Mouse (Mus musculus) stomach, embryonic 16.5 days (tissue): ENCODE data around the gene Slc25a39. TPM values are rescaled to one million over a fixed set of nuclear protein-coding genes. Genes with fewer than 3 reads are reported as not detected.

ENCODE experiments used
- microRNA-seq: library from miRNA; unstranded; fragments of <30 nt; microRNA quantifications from one replicate; pipeline ENCODE4, GENCODE M21; 2016
- polyA plus RNA-seq: library from polyadenylated mRNA; unstranded; fragments of >200 nt; fragmentation: Nextera tagmentation; extraction: Ambion mirVana; gene quantifications from 2 replicates; pipeline ENCODE4 v1.2.1, GENCODE M21; 2015

Gene Slc25a39
- polyA plus RNA-seq, 1 experiment from 2014 or later, result 239 TPM

Small RNA genes lying within 50 kb of the gene (microRNA-seq; reads per million reads assigned to microRNA genes)
- gene Mir6930, result not detected

Other genes starting within 250 kb of the Slc25a39 start
- 79.2 and 85.4 TPM in 2 replicates for gene Lsm12, start 222.7 kb downstream of the Slc25a39 start, polyA plus RNA-seq
- 28.0 and 28.7 TPM in 2 replicates for gene G6pc3, start 218.3 kb downstream of the Slc25a39 start, polyA plus RNA-seq
- gene Hdac5, start 177.8 kb downstream of the Slc25a39 start, polyA plus RNA-seq, result 60.6 and 67.4 TPM in 2 replicates
- gene BC030867, start 159.1 kb downstream of the Slc25a39 start, polyA plus RNA-seq, result 10.8 and 12.4 TPM in 2 replicates
- gene Asb16, start 139.2 kb downstream of the Slc25a39 start, polyA plus RNA-seq, result 0.12 TPM in 1 of 2 replicates, not detected in the other
- gene Tmub2, start 123.0 kb downstream of the Slc25a39 start, polyA plus RNA-seq, result 53.0 and 53.4 TPM in 2 replicates
- gene Atxn7l3, start 111.3 kb downstream of the Slc25a39 start, polyA plus RNA-seq, result 12.2 and 13.2 TPM in 2 replicates
- 70.5 and 71.4 TPM in 2 replicates for gene Ubtf, start 88.2 kb downstream of the Slc25a39 start, polyA plus RNA-seq
- gene Slc4a1, start 41.7 kb downstream of the Slc25a39 start, polyA plus RNA-seq, result 38.9 and 47.2 TPM in 2 replicates
- gene Rundc3a, start 14.5 kb downstream of the Slc25a39 start, polyA plus RNA-seq, result 6.8 and 7.6 TPM in 2 replicates
- 187 and 207 TPM in 2 replicates for gene Grn, start 22.4 kb upstream of the Slc25a39 start, polyA plus RNA-seq
- gene Fam171a2, start 39.7 kb upstream of the Slc25a39 start, polyA plus RNA-seq, result 2.5 and 3.3 TPM in 2 replicates
- gene Itga2b, start 62.2 kb upstream of the Slc25a39 start, polyA plus RNA-seq, result 8.6 and 10.8 TPM in 2 replicates
- gene Gpatch8, start 148.4 kb upstream of the Slc25a39 start, polyA plus RNA-seq, result 34.9 and 47.0 TPM in 2 replicates
- gene Gm11627, start 171.5 kb upstream of the Slc25a39 start, polyA plus RNA-seq, result 21.0 and 22.0 TPM in 2 replicates
- gene Fzd2, start 196.4 kb upstream of the Slc25a39 start, polyA plus RNA-seq, result 12.2 and 15.4 TPM in 2 replicates